Mouse (Mus musculus) heart, embryonic 15.5 days (tissue): ENCODE results near the gene Aspdh. TPM values are rescaled to one million over a fixed set of nuclear protein-coding genes. Genes with fewer than 3 reads are reported as not detected.

Experiments
- ATAC-seq: fragments of 200-750 bp; cut with Nextera tagmentation; replicated peaks from 2 replicates; pipeline ENCODE4 v1.8.0; 2017; ENCODE audit warnings: low read depth, moderate TSS enrichment; ENCODE audit not compliant: insufficient number of reproducible peaks, insufficient read depth, low FRiP score
- H3K27ac ChIP-seq: fragments of 300-500 bp; sonication (generic); 2 replicates; pipeline ENCODE4 v1.5.1; 2015; ENCODE audit warnings: mild to moderate bottlenecking, inconsistent platforms
- H3K27me3 ChIP-seq: fragments of 300-500 bp; sonication (generic); 2 replicates; pipeline ENCODE4 v1.6.1; 2015; ENCODE audit warnings: inconsistent platforms
- H3K36me3 ChIP-seq: fragments of 300-500 bp; sonication (generic); 2 replicates; pipeline ENCODE4 v1.6.1; 2015; ENCODE audit warnings: mild to moderate bottlenecking, inconsistent platforms
- H3K4me1 ChIP-seq: fragments of 300-500 bp; sonication (generic); replicated peaks from 2 replicates; pipeline ENCODE4 v1.6.1; 2015; ENCODE audit warnings: inconsistent platforms
- H3K4me2 ChIP-seq: fragments of 300-500 bp; sonication (generic); 2 replicates; pipeline ENCODE4 v1.6.1; 2015; ENCODE audit warnings: inconsistent platforms, mild to moderate bottlenecking, moderate library complexity
- H3K4me3 ChIP-seq: fragments of 300-500 bp; sonication (generic); 2 replicates; pipeline ENCODE4 v1.5.1; 2015; ENCODE audit warnings: mild to moderate bottlenecking, inconsistent platforms
- H3K9ac ChIP-seq: fragments of 300-500 bp; sonication (generic); 2 replicates; pipeline ENCODE4 v1.6.1; 2015; ENCODE audit warnings: mild to moderate bottlenecking, inconsistent platforms
- H3K9me3 ChIP-seq: fragments of 300-500 bp; sonication (generic); replicated peaks from 2 replicates; pipeline ENCODE4 v1.6.1; 2016; ENCODE audit warnings: inconsistent platforms
- WGBS: fragments of 180-500 bp; shearing (Covaris S2); methylation state at CpG from one replicate; pipeline ENCODE4 v1.1.7; 2015; ENCODE audit warnings: mixed read lengths; 5-methylcytosine and 5-hydroxymethylcytosine counted together
- polyA plus RNA-seq: library from polyadenylated mRNA; unstranded; fragments of >200 nt; fragmentation: Nextera tagmentation; extraction: Ambion mirVana; gene quantifications from 2 replicates; pipeline ENCODE4 v1.2.1, GENCODE M21; 2015

Gene Aspdh
- polyA plus RNA-seq, 1 experiment from 2014 or later, result 0.43 TPM

- no peak for ATAC-seq
- WGBS, result 98% methylated on average over 5 of the region's 5 CpGs
- H3K4me3 ChIP-seq, result no peak overlapping the region
- no peak overlapping the region for H3K4me2 ChIP-seq
- peaks cover 32% of the 10 kb centered on the region for H3K4me1 ChIP-seq
- H3K27ac ChIP-seq, result no peak overlapping the region
- no peak overlapping the region for H3K9ac ChIP-seq
- no peaks in the 10 kb centered on the region for H3K27me3 ChIP-seq
- H3K9me3 ChIP-seq, result no peaks in the 10 kb centered on the region
- H3K36me3 ChIP-seq, result peaks cover 40% of the 10 kb centered on the region
Measured at GRCm38 (mm10) chr7:44491391-44491790, 26.2 kb downstream of the Aspdh start.

GRCm38 (mm10) chr7:44492166-44492826 lies 27.1 kb downstream of the Aspdh start:
- H3K4me1 ChIP-seq, result peaks cover 28% of the 10 kb centered on the region
- H3K4me2 ChIP-seq, result no peak overlapping the region
- H3K36me3 ChIP-seq, result peaks cover 40% of the 10 kb centered on the region
- H3K9ac ChIP-seq, result no peak overlapping the region
- no peak overlapping the region for H3K27ac ChIP-seq
- no peaks in the 10 kb centered on the region for H3K9me3 ChIP-seq
- 92% methylated on average over 21 of the region's 21 CpGs for WGBS
- H3K4me3 ChIP-seq, result no peak overlapping the region
- H3K27me3 ChIP-seq, result no peaks in the 10 kb centered on the region
- no peak for ATAC-seq

GRCm38 (mm10) chr7:44494681-44495080 lies 29.5 kb downstream of the Aspdh start:
- Histone ChIP-seq H3K9me3 (no peaks in the 10 kb centered on the region), H3K9ac (no peak overlapping the region), H3K36me3 (peaks cover 35% of the 10 kb centered on the region), H3K27ac (no peak overlapping the region), H3K27me3 (peaks cover 7% of the 10 kb centered on the region), H3K4me2 (no peak overlapping the region), H3K4me3 (no peak overlapping the region), H3K4me1 (peaks cover 24% of the 10 kb centered on the region)
- 87% methylated on average over 12 of the region's 12 CpGs for WGBS
- no peak for ATAC-seq

- Histone ChIP-seq H3K9me3 (no peaks in the 10 kb centered on the region), H3K4me3 (no peak overlapping the region; the same call in 1 of the 2 replicates), H3K4me2 (peak overlapping the region; percentile 90; the same call in 1 of the 2 replicates), H3K4me1 (peaks cover 22% of the 10 kb centered on the region), H3K9ac (peak overlapping the region; percentile 84; the same call in 1 of the 2 replicates), H3K27me3 (peaks cover 11% of the 10 kb centered on the region), H3K36me3 (peaks cover 31% of the 10 kb centered on the region), H3K27ac (no peak overlapping the region)
- ATAC-seq, result no peak
- 82% methylated on average over 7 of the region's 7 CpGs for WGBS
Measured at GRCm38 (mm10) chr7:44495086-44495485, 29.9 kb downstream of the Aspdh start.

- Histone ChIP-seq H3K27ac (peak within 1 kb of the TSS; percentile 95), H3K4me2 (peak within 1 kb of the TSS; percentile 90), H3K9ac (peak within 1 kb of the TSS; percentile 84), H3K4me3 (peak within 1 kb of the TSS; percentile 84), H3K27me3 (peaks cover 15% of the 10 kb centered on the region), H3K36me3 (peaks cover 20% of the 10 kb centered on the region), H3K4me1 (peaks cover 18% of the 10 kb centered on the region), H3K9me3 (no peaks in the 10 kb centered on the region)
- WGBS, result under 1% methylated on average over 58 of the region's 58 CpGs
- ATAC-seq, result peak; percentile 89
Measured at GRCm38 (mm10) chr7:44495992-44496770, 31.0 kb downstream of the Aspdh start, which contains the start of the genes Emc10 and Fam71e1. Gene Emc10, minus strand, starts transcription at chr7:44496529. Gene Fam71e1, plus strand, starts transcription at chr7:44496581.

GRCm38 (mm10) chr7:44496771-44497109 lies 31.5 kb downstream of the Aspdh start:
- Histone ChIP-seq H3K27ac (peak overlapping the region; percentile 95), H3K4me3 (peak overlapping the region; percentile 84), H3K9me3 (no peaks in the 10 kb centered on the region), H3K9ac (peak overlapping the region; percentile 84), H3K4me1 (peaks cover 18% of the 10 kb centered on the region), H3K4me2 (peak overlapping the region; percentile 90), H3K27me3 (peaks cover 15% of the 10 kb centered on the region), H3K36me3 (peaks cover 15% of the 10 kb centered on the region)
- ATAC-seq, result no peak
- under 1% methylated on average over 26 of the region's 26 CpGs for WGBS

- H3K4me3 ChIP-seq, result peak overlapping the region; percentile 84; the same call in 1 of the 2 replicates
Measured at GRCm38 (mm10) chr7:44497361-44498055, 32.3 kb downstream of the Aspdh start.

DNA sequence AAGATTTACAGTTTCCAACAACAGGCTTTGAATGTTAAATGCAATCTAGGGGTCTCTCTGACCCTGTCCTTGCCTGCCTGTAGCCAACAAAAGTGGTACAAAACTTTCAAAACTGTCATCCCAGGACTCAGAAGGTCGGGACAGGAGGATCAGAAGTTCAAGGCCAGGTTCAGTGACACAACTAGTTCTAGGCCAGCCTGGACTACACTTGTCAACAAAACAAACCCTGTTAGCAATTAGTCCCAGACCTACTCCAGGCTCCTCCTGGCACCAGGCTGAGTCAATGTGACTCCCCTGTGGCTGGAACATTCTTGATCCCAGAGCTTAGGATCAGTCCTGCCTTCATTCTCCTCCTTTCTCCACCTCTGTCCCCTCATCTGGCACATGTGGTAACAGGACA lies 33.7 kb downstream of the Aspdh start:
- Histone ChIP-seq H3K4me1 (peaks cover 18% of the 10 kb centered on the region), H3K27ac (no peak overlapping the region), H3K4me2 (no peak overlapping the region), H3K27me3 (peaks cover 15% of the 10 kb centered on the region), H3K9me3 (no peaks in the 10 kb centered on the region), H3K9ac (no peak overlapping the region), H3K36me3 (no peaks in the 10 kb centered on the region), H3K4me3 (no peak overlapping the region)
- WGBS, result 52% methylated on average over 1 of the region's 1 CpGs
- ATAC-seq, result no peak

More at GRCm38 (mm10) chr7:44497361-44498055, 32.3 kb downstream of the Aspdh start:
- 83% methylated on average over 10 of the region's 10 CpGs for WGBS
- peak overlapping the region; percentile 90 for H3K4me2 ChIP-seq
- H3K36me3 ChIP-seq, result peaks cover 7% of the 10 kb centered on the region
- no peak overlapping the region for H3K27ac ChIP-seq
- ATAC-seq, result no peak
- no peak overlapping the region for H3K9ac ChIP-seq
- no peaks in the 10 kb centered on the region for H3K9me3 ChIP-seq
- H3K27me3 ChIP-seq, result peaks cover 15% of the 10 kb centered on the region
- peaks cover 18% of the 10 kb centered on the region for H3K4me1 ChIP-seq

GRCm38 (mm10) chr7:44500046-44500445 lies 34.9 kb downstream of the Aspdh start:
- no peak overlapping the region for H3K27ac ChIP-seq
- H3K9ac ChIP-seq, result no peak overlapping the region
- peaks cover 15% of the 10 kb centered on the region for H3K27me3 ChIP-seq
- no peaks in the 10 kb centered on the region for H3K36me3 ChIP-seq
- ATAC-seq, result no peak
- peaks cover 14% of the 10 kb centered on the region for H3K4me1 ChIP-seq
- 46% methylated on average over 20 of the region's 20 CpGs for WGBS
- H3K4me3 ChIP-seq, result no peak overlapping the region
- H3K9me3 ChIP-seq, result no peaks in the 10 kb centered on the region
- H3K4me2 ChIP-seq, result no peak overlapping the region

- Histone ChIP-seq H3K9me3 (no peaks in the 10 kb centered on the region), H3K4me3 (no peak overlapping the region), H3K27ac (no peak overlapping the region), H3K4me2 (no peak overlapping the region), H3K36me3 (no peaks in the 10 kb centered on the region), H3K9ac (no peak overlapping the region), H3K4me1 (peaks cover 5% of the 10 kb centered on the region), H3K27me3 (peaks cover 15% of the 10 kb centered on the region)
- WGBS, result 38% methylated on average over 5 of the region's 5 CpGs
- no peak for ATAC-seq
Measured at GRCm38 (mm10) chr7:44501563-44502115, 36.4 kb downstream of the Aspdh start.

DNA sequence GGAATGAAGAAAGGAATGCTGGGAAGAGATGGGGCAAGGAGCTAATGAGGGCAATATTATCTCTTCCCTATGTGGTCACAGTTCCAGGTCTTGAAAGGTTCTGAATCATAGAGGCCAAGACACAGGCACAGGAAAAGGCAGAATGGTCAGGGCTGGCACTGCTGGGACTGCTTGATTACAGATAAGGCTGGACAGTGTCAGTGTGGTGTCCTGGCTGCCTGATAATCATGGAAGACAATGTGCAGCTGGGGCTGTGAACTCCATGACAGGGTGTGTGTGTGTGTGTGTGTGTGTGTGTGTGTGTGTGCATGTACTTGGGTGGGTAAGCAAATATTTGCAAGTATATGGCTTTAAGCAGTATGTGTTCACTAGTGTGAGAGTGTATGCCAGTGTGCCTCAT lies 42.3 kb downstream of the Aspdh start:
- Histone ChIP-seq H3K36me3 (no peaks in the 10 kb centered on the region), H3K9ac (no peak overlapping the region), H3K27me3 (peaks cover 18% of the 10 kb centered on the region), H3K4me2 (no peak overlapping the region), H3K27ac (no peak overlapping the region), H3K4me3 (no peak overlapping the region), H3K4me1 (no peaks in the 10 kb centered on the region), H3K9me3 (no peaks in the 10 kb centered on the region)
- no peak for ATAC-seq
